ENCODE assay signal across 16 mouse cellular contexts in genomic region chr5:98019396-98019795, GRCm38 (mm10).
"Had no signal": no experiment of that assay in that cellular context is flagged by ENCODE, and none has a peak within 500 bp of the region (broad histone marks: within the 10 kb centered on the region; RNA-seq: fewer than 3 reads in every experiment).

No protein-coding gene starts in this region.

- H3K36me3 ChIP-seq: liver, embryonic 15.5 days; neural tube, embryonic 15.5 days had no signal

- H3K4me3 ChIP-seq: layer of hippocampus, adult 2 months; limb, embryonic 13.5 days; liver, embryonic 15.5 days; midbrain, embryonic 10.5 days; myocyte; neural tube, embryonic 15.5 days had no signal

- H3K4me2 ChIP-seq: limb, embryonic 13.5 days; liver, embryonic 11.5 days; liver, embryonic 15.5 days; lung, embryonic 14.5 days; neural tube, embryonic 15.5 days had no signal

- H3K27me3 ChIP-seq: limb, embryonic 13.5 days; liver, embryonic 15.5 days; neural tube, embryonic 15.5 days had no signal

- ATAC-seq: inflammation-experienced regulatory T-cells, adult 6 months had no signal

- H3K4me1 ChIP-seq: liver, embryonic 15.5 days had no signal

- H3K9me3 ChIP-seq: limb, embryonic 13.5 days; liver, embryonic 15.5 days; midbrain, embryonic 10.5 days; neural tube, embryonic 15.5 days had no signal

- H3K9ac ChIP-seq: limb, embryonic 13.5 days; liver, embryonic 15.5 days; lung, embryonic 14.5 days; neural tube, embryonic 15.5 days had no signal

- H3K27ac ChIP-seq: layer of hippocampus, adult 2 months; limb, embryonic 13.5 days; liver, embryonic 15.5 days; midbrain, embryonic 10.5 days; neural tube, embryonic 15.5 days had no signal

- DNase-seq: kidney, adult 2 months; kidney, postnatal 4 days; left cerebral cortex, postnatal 4 days; lung, embryonic 14.5 days; lung, postnatal 10 days; lung, postnatal 4 days; midbrain, embryonic 14.5 days; thymus, postnatal 4 days had no signal
